In genomic region chr8:71488454-71488853, GRCm38 (mm10) we compare ENCODE assay signal across 8 mouse cellular contexts. TPM values are rescaled to one million over a fixed set of nuclear protein-coding genes. Genes with fewer than 3 reads are reported as not detected.
DNase-seq lines count a peak whose midpoint lies in the region; ATAC-seq and TF ChIP-seq lines count a peak whose summit lies in the region.

No protein-coding gene starts in this region.

- peak; percentile 96 for DNase-seq in WW6 (ENCODE audit: low read depth, low spot score)
- peak; percentile 62 to 84 for DNase-seq in cerebellum, postnatal 4 days (ENCODE audit: low spot score in 2 of 2)
- peak; percentile 89 for DNase-seq in gastrocnemius, adult 2 months
- DNase-seq in hindbrain, postnatal 0 days (ENCODE audit: low spot score), result peak; percentile 96
- peak; percentile 77 to 85 for DNase-seq in left cerebral cortex, adult 2 months (ENCODE audit: extremely low spot score in 1 of 2, low spot score in 2 of 2)
- peak; percentile 85 to 91 for DNase-seq in right cerebral cortex, adult 2 months (ENCODE audit: low spot score in 2 of 2)
- DNase-seq in urinary bladder, postnatal 36 days (ENCODE audit: low spot score in 2 of 2), result peak; percentile 84 to 85

- H3K9ac ChIP-seq in hindbrain, postnatal 0 days (replicated peaks; ENCODE audit: low read length), result peak overlapping the region; percentile 69

- H3K27ac ChIP-seq in gastrocnemius, adult 2 months, result peak overlapping the region; percentile 98
- H3K27ac ChIP-seq in hindbrain, postnatal 0 days, result peak overlapping the region; percentile 69; the same call in 1 of the 2 replicates
- peak overlapping the region; percentile 69 for H3K27ac ChIP-seq in left cerebral cortex, adult 2 months

- WGBS in hindbrain, postnatal 0 days, result 0% methylated on average over 22 of the region's 22 CpGs

- H3K4me2 ChIP-seq in hindbrain, postnatal 0 days (ENCODE audit: low read depth, low read length), result peak overlapping the region; percentile 92

- TF ChIP-seq CTCF in gastrocnemius, adult 2 months (IDR thresholded peaks at IDR 0.05), result 0 out of 2 replicates have a peak, but pooled peaks have one; percentile 1
- TF ChIP-seq CTCF in hindbrain, postnatal 0 days (IDR thresholded peaks at IDR 0.05; ENCODE audit: low read depth), result peak; percentile 38
- TF ChIP-seq CTCF in left cerebral cortex, adult 2 months (IDR thresholded peaks at IDR 0.05), result no peak; the same call in 1 of the 2 replicates

- H3K27me3 ChIP-seq in hindbrain, postnatal 0 days (ENCODE audit: insufficient read depth, low read length), result no peaks in the 10 kb centered on the region

- H3K9me3 ChIP-seq in hindbrain, postnatal 0 days (ENCODE audit: low read length), result no peaks in the 10 kb centered on the region

- H3K36me3 ChIP-seq in hindbrain, postnatal 0 days (ENCODE audit: insufficient read depth, low read length), result peaks cover 13% of the 10 kb centered on the region; the same call in 1 of the 2 replicates

- intact Hi-C loops in gastrocnemius, adult 2 months (cut with DNase I), result loop anchor here (5.0 kb wide), 1 partner anchor 34 kb away; no protein-coding TSS in a partner anchor
- intact Hi-C loops in left cerebral cortex, adult 2 months (cut with DNase I), result no loop called here

- ATAC-seq in hindbrain, postnatal 0 days, result peak; percentile 88
- ATAC-seq in megakaryocyte, adult 5-6 weeks (ENCODE audit: poor library complexity, severe bottlenecking), result peak; percentile 90

- peaks cover 12% of the 10 kb centered on the region for H3K4me1 ChIP-seq in hindbrain, postnatal 0 days (ENCODE audit: insufficient read depth, low read length)

- H3K4me3 ChIP-seq in gastrocnemius, adult 2 months, result peak overlapping the region; percentile 79
- peak overlapping the region; percentile 67 for H3K4me3 ChIP-seq in hindbrain, postnatal 0 days (ENCODE audit: low read length)
- peak overlapping the region; percentile 60 for H3K4me3 ChIP-seq in left cerebral cortex, adult 2 months

RNA-seq across cellular contexts. Expression of gene Gtpbp3, which starts 0.6 kb away (rescaled TPM):
- total RNA-seq in gastrocnemius, adult 2 months (2021), result 10 to 100 TPM; 10.1 to 10.7 TPM
- 36.1 and 58.5 TPM in 2 replicates for total RNA-seq in hindbrain, postnatal 0 days (2014; rRNA removed)
- 12.1 and 15.5 TPM in 2 replicates for polyA plus RNA-seq in hindbrain, postnatal 0 days (2015; fragmentation: Nextera tagmentation; extraction: Ambion mirVana)
- total RNA-seq in left cerebral cortex, adult 2 months (2021), result 10 to 100 TPM; 33.0 to 37.4 TPM
- total RNA-seq in megakaryocyte, adult 5-6 weeks (2015), result 3.4 and 3.7 TPM in 2 replicates
- total RNA-seq in megakaryocyte, adult 5-6 weeks (2017), result 12.1 and 14.2 TPM in 2 replicates

RNA-seq across cellular contexts. Expression of gene Ano8, which starts 2.7 kb away (rescaled TPM):
- total RNA-seq in gastrocnemius, adult 2 months (2021), result 10 to 100 TPM; 16.0 to 17.0 TPM
- total RNA-seq in hindbrain, postnatal 0 days (2014; rRNA removed), result 78.6 and 80.5 TPM in 2 replicates
- 4.7 and 5.3 TPM in 2 replicates for polyA plus RNA-seq in hindbrain, postnatal 0 days (2015; fragmentation: Nextera tagmentation; extraction: Ambion mirVana)
- total RNA-seq in left cerebral cortex, adult 2 months (2021), result 10 to 100 TPM; 62.5 to 64.0 TPM
- 0.47 and 1.5 TPM in 2 replicates for total RNA-seq in megakaryocyte, adult 5-6 weeks (2015)
- total RNA-seq in megakaryocyte, adult 5-6 weeks (2017), result 3.0 and 4.2 TPM in 2 replicates

RNA-seq across cellular contexts. Expression of gene Dda1, which starts 19.5 kb away (rescaled TPM):
- total RNA-seq in gastrocnemius, adult 2 months (2021), result 10 to 100 TPM; 26.8 to 31.1 TPM
- 191 and 195 TPM in 2 replicates for total RNA-seq in hindbrain, postnatal 0 days (2014; rRNA removed)
- polyA plus RNA-seq in hindbrain, postnatal 0 days (2015; fragmentation: Nextera tagmentation; extraction: Ambion mirVana), result 241 and 246 TPM in 2 replicates
- total RNA-seq in left cerebral cortex, adult 2 months (2021), result 10 to 100 TPM; 75.0 to 87.0 TPM
- 39.1 and 44.0 TPM in 2 replicates for total RNA-seq in megakaryocyte, adult 5-6 weeks (2015)
- total RNA-seq in megakaryocyte, adult 5-6 weeks (2017), result 14.2 and 26.3 TPM in 2 replicates

RNA-seq across cellular contexts. Expression of gene Plvap, which starts 23.1 kb away (rescaled TPM):
- 10 to 100 TPM in 1 of 2 experiments, 1 to 10 TPM in 1; 9.3 to 11.6 TPM for total RNA-seq in gastrocnemius, adult 2 months (2021)
- 8.0 and 8.3 TPM in 2 replicates for total RNA-seq in hindbrain, postnatal 0 days (2014; rRNA removed)
- 10.2 and 15.3 TPM in 2 replicates for polyA plus RNA-seq in hindbrain, postnatal 0 days (2015; fragmentation: Nextera tagmentation; extraction: Ambion mirVana)
- 1 to 10 TPM; 8.5 to 9.1 TPM for total RNA-seq in left cerebral cortex, adult 2 months (2021)
- 0.11 and 0.25 TPM in 2 replicates for total RNA-seq in megakaryocyte, adult 5-6 weeks (2015)
- total RNA-seq in megakaryocyte, adult 5-6 weeks (2017), result 0.22 and 0.28 TPM in 2 replicates

RNA-seq across cellular contexts. Expression of gene Mrpl34, which starts 23.7 kb away (rescaled TPM):
- 10 to 100 TPM; 59.1 to 84.3 TPM for total RNA-seq in gastrocnemius, adult 2 months (2021)
- 77.9 and 127 TPM in 2 replicates for total RNA-seq in hindbrain, postnatal 0 days (2014; rRNA removed)
- 155 and 164 TPM in 2 replicates for polyA plus RNA-seq in hindbrain, postnatal 0 days (2015; fragmentation: Nextera tagmentation; extraction: Ambion mirVana)
- total RNA-seq in left cerebral cortex, adult 2 months (2021), result 10 to 100 TPM; 49.2 to 57.1 TPM
- 31.6 and 40.1 TPM in 2 replicates for total RNA-seq in megakaryocyte, adult 5-6 weeks (2015)
- total RNA-seq in megakaryocyte, adult 5-6 weeks (2017), result 33.5 and 36.1 TPM in 2 replicates

Comparison
In these comparisons a context has a peak if more than half of its experiments do, and no peak if none do; other contexts are left out.
1. Peak in every context shown above with its lines: DNase-seq, ATAC-seq, H3K4me3 ChIP-seq and H3K27ac ChIP-seq.